Mouse (Mus musculus) midbrain, embryonic 16.5 days (tissue): ENCODE data around the gene Atg4d. TPM values are rescaled to one million over a fixed set of nuclear protein-coding genes. Genes with fewer than 3 reads are reported as not detected.
A peak's percentile ranks its signal among the peaks of the same experiment; 100 is the strongest.

Source experiments
- ATAC-seq: fragments of 200-750 bp; cut with Nextera tagmentation; 2 replicates; pipeline ENCODE4 v1.8.0; 2017; ENCODE audit warnings: moderate TSS enrichment
- H3K27ac ChIP-seq: fragments of 300-500 bp; sonication (generic); 2 replicates; pipeline ENCODE4 v1.5.1; 2014; ENCODE audit warnings: mild to moderate bottlenecking, low read length, mixed read lengths
- H3K27me3 ChIP-seq: fragments of 300-500 bp; sonication (generic); 2 replicates; pipeline ENCODE4 v1.6.1; 2014; ENCODE audit warnings: low read depth, low read length, mixed read lengths; ENCODE audit not compliant: control insufficient read depth, insufficient read depth
- H3K36me3 ChIP-seq: fragments of 300-500 bp; sonication (generic); 2 replicates; pipeline ENCODE4 v1.6.1; 2014; ENCODE audit warnings: mild to moderate bottlenecking, low read length, moderate library complexity, mixed read lengths; ENCODE audit not compliant: control insufficient read depth, insufficient read depth
- H3K4me1 ChIP-seq: fragments of 300-500 bp; sonication (generic); 2 replicates; pipeline ENCODE4 v1.6.1; 2014; ENCODE audit warnings: mild to moderate bottlenecking, low read length, mixed read lengths; ENCODE audit not compliant: control insufficient read depth, insufficient read depth
- H3K4me2 ChIP-seq: fragments of 300-500 bp; sonication (generic); 2 replicates; pipeline ENCODE4 v1.6.1; 2014; ENCODE audit warnings: mild to moderate bottlenecking, low read length, mixed read lengths
- H3K4me3 ChIP-seq: fragments of 300-500 bp; sonication (generic); 2 replicates; pipeline ENCODE4 v1.5.1; 2014; ENCODE audit warnings: low read depth, mild to moderate bottlenecking, low read length, moderate library complexity, mixed read lengths
- H3K9ac ChIP-seq: fragments of 300-500 bp; sonication (generic); 2 replicates; pipeline ENCODE4 v1.6.1; 2014; ENCODE audit warnings: low read depth, low read length, mixed read lengths
- H3K9me3 ChIP-seq: fragments of 300-500 bp; sonication (generic); replicated peaks from 2 replicates; pipeline ENCODE4 v1.6.1; 2014; ENCODE audit warnings: mild to moderate bottlenecking, low read length, mixed read lengths; ENCODE audit not compliant: control insufficient read depth, poor library complexity, severe bottlenecking
- WGBS: fragments of 180-500 bp; shearing (Covaris S2); extraction: QIAGEN DNeasy Blood & Tissue Kit; methylation state at CpG from one replicate; pipeline ENCODE4 v1.1.7; 2014; 5-methylcytosine and 5-hydroxymethylcytosine counted together
- polyA plus RNA-seq: library from polyadenylated mRNA; unstranded; fragments of >200 nt; fragmentation: Nextera tagmentation; extraction: Ambion mirVana; gene quantifications from 2 replicates; pipeline ENCODE4 v1.2.1, GENCODE M21; 2015

Gene Atg4d
- polyA plus RNA-seq, 1 experiment from 2014 or later, result 43.0 TPM

DNA sequence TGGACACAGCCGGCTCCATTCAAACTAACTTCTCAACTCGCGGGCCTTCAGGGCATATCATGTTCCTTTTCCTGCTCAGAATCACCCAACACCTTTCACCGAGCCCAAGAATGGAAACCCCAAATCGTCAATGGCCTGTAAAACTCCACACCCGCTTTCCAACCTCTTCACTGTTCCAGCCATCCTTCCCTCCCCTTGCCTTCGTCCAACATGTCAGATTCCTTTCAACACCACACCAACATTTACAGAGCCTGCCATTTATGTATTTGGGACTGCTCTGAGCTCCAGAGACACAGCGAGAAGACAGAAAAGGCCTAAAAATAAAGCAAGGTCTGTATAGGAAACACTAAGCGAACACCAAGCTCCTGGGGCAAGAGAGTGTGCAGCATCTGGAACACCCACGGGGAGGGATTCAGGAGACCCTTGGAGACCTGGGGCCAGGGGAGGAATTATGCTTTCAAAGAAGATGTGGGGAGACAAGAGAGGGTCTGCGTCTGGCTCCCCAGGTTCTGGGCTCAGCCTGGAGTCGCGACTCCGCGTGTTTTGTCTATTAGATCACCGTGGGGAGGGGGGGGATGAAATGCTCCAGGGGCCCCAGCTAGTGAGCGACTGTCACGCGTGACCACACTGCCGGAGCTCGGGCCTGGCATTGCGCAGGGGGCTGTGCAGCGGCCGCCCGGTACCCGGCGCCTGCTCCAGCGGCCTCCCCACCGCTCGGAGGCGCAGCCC lies 26.9 kb upstream of the Atg4d start:
- Histone ChIP-seq H3K27ac (peak overlapping the region; percentile 90), H3K4me2 (peak overlapping the region; percentile 78), H3K36me3 (peaks cover 5% of the 10 kb centered on the region), H3K27me3 (peaks cover 6% of the 10 kb centered on the region), H3K4me1 (peaks cover 17% of the 10 kb centered on the region), H3K9me3 (no peaks in the 10 kb centered on the region), H3K9ac (peak overlapping the region; percentile 99), H3K4me3 (peak overlapping the region; percentile 82)
- peak; percentile 37 for ATAC-seq
- under 1% methylated on average over 31 of the region's 31 CpGs for WGBS

DNA sequence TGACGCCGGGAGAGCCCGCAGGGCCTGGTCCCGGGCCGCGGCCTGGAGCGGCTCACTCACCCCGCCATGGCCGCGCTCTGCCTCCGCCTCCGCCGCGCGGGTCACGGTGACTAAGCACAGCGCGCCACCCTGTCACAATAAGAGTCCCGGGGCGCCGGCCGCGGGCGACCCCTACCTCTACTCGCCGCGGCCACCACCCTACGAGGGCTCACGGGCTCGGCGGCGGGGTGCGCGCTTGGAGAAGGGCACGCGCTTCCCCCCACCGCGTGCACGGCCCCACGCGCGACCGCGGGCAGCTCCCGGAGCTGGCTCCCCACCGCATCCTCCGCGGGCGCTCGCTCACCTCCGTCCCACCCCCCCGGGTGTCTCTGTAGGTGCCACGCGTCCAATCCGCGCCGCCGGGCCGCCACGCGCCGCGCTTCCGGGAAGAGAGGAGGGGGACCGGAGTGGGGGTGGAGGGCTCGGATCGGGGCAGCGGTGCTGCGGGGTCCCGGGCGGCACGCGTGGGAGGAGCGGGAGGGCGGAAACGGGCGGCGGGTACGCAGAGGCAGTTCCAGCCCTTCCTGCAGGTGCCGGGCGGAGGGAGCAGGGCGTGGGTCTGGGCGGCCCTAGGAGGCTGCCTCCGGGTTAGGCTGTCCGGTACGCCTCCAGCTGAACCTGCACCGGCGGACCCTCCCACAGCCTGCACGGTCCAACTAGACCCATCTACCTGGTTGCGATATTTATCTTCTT lies 26.2 kb upstream of the Atg4d start, which contains the start of gene Keap1:
Gene Keap1, minus strand, starts transcription at position 629 of the 732 bp plus-strand sequence.
- peaks cover 3% of the 10 kb centered on the region; the same call in 1 of the 2 replicates for H3K36me3 ChIP-seq
- no peaks in the 10 kb centered on the region for H3K9me3 ChIP-seq
- WGBS, result under 1% methylated on average over 62 of the region's 90 CpGs
- H3K27ac ChIP-seq, result peak within 1 kb of the TSS; percentile 90
- peak within 1 kb of the TSS; percentile 82 for H3K4me3 ChIP-seq
- H3K27me3 ChIP-seq, result peaks cover 13% of the 10 kb centered on the region
- H3K9ac ChIP-seq, result peak within 1 kb of the TSS; percentile 99
- peaks cover 17% of the 10 kb centered on the region for H3K4me1 ChIP-seq
- H3K4me2 ChIP-seq, result peak within 1 kb of the TSS; percentile 78
- ATAC-seq, result peak; percentile 81

DNA sequence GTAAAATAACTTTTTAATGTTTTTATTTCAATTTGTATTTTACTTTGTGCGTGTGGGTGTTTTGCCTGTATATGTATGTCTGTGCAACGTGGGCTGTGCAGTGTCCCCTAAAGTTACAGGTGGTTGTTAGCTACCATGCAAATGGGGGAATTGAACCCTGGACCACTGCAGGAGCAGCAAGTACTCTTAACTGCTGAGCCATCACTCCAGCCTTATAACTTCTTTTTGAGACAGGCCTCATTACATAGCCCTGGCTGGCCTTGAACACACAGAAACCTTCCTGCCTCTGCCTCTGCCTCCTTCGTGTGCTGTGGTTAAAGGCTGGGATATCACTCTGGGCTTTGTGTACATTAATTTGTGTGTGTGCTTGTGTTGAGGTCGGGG lies 25.6 kb upstream of the Atg4d start:
- Histone ChIP-seq H3K36me3 (no peaks in the 10 kb centered on the region), H3K4me3 (peak overlapping the region; percentile 82), H3K4me1 (peaks cover 22% of the 10 kb centered on the region), H3K27me3 (peaks cover 18% of the 10 kb centered on the region), H3K4me2 (peak overlapping the region; percentile 78), H3K9ac (no peak overlapping the region), H3K9me3 (no peaks in the 10 kb centered on the region), H3K27ac (no peak overlapping the region; the same call in 1 of the 2 replicates)
- no peak for ATAC-seq
- WGBS, result 36% methylated on average over 4 of the region's 4 CpGs

DNA sequence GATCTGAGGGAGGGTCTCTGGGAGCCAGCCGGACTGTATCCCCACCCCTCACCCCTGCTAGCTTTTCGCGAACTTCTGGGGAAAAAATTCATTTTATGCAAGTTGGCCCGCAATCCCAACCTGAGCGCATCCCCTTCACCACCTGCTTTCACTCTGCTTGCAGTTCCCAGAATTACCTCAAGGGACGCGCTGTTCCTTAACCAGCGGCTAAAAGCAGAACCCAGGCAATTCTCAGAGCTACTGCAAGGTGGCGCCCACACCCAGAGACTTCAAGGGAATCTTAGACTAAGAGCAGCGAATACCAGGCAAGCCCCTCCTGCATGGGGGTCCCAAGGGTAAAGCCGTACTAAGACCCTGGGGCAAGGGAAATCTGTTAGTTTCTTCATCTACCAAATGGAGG lies 23.8 kb upstream of the Atg4d start:
- H3K4me1 ChIP-seq, result peaks cover 31% of the 10 kb centered on the region
- no peaks in the 10 kb centered on the region for H3K9me3 ChIP-seq
- H3K9ac ChIP-seq, result no peak overlapping the region
- H3K27me3 ChIP-seq, result peaks cover 32% of the 10 kb centered on the region
- no peak overlapping the region for H3K27ac ChIP-seq
- no peaks in the 10 kb centered on the region for H3K36me3 ChIP-seq
- no peak for ATAC-seq
- WGBS, result 4% methylated on average over 11 of the region's 11 CpGs
- H3K4me3 ChIP-seq, result no peak overlapping the region
- H3K4me2 ChIP-seq, result no peak overlapping the region

DNA sequence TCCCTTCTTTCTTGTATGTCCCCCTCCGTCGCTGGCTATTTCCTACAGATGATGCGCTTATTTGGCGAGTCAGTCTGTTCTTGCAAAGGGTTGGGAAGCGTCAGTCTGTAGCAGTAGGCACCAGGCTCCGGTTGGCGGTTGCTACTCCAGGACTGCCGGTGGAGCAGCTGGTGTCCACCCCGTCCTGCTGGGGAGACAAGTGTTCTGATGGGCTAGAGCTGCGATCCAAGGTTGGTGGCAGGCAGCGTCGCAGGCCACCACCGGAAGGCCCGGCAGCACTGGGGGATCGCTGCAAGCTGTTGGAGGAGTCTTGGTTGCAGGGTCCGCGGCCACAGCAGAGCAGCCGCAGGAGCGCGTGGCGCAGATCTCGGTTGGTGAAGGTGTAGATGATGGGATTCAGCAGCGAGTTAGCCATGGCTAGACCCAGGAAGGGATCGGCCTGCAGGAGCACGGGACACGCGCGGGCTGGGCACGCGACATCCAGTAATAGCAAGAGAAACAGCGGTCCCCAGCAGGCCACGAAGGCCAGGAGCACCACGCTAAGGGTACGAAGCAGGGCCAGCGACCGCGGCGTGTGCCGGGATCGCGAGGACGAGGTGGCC lies 21.2 kb upstream of the Atg4d start:
- H3K27me3 ChIP-seq, result peaks cover 52% of the 10 kb centered on the region
- H3K27ac ChIP-seq, result peak overlapping the region; percentile 60; the same call in 1 of the 2 replicates
- ATAC-seq, result no peak

DNA sequence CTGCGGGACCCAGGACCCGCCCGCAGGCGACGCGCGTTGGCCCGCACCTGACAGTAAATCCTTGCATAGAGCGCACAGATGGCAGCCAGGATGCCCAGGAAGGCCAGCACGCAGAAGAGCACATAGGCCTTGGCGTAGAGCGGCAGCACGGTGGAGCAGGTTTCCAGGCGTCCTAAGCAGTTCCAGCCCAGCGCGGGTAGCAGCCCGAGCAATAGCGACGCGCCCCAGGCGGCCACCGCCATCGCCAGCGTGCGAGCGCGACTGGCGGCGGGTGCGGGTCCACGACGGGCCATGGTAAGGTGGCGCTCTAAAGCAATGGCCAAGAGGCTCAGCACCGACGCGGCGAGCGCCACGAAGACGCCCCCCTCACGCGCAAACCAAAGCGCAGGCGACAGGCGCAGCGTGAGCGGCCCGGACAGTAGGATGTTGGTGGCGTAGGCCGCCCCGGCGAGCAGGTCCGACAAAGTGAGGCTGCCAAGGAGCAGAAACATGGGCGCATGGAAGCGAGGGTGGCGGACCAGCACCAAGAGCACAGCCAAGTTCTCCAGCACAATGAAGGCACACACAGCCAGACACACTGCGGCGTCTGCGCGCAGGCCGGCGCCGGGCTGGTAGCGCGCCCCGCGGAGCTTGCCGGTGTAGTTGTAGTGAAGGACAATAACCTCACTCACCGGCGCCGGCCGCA lies 20.5 kb upstream of the Atg4d start:
- Histone ChIP-seq H3K27me3 (peaks cover 59% of the 10 kb centered on the region), H3K4me1 (peaks cover 18% of the 10 kb centered on the region; the same call in 1 of the 2 replicates), H3K9ac (peak overlapping the region; percentile 64), H3K36me3 (no peaks in the 10 kb centered on the region), H3K4me2 (peak overlapping the region; percentile 76), H3K9me3 (no peaks in the 10 kb centered on the region), H3K27ac (peak overlapping the region; percentile 60), H3K4me3 (peak overlapping the region; percentile 45)
- under 1% methylated on average over 65 of the region's 72 CpGs for WGBS
- ATAC-seq, result peak; percentile 61

More for the DNA sequence above, 21.2 kb upstream of the Atg4d start:
- peak overlapping the region; percentile 45 for H3K4me3 ChIP-seq
- 3% methylated on average over 42 of the region's 42 CpGs for WGBS
- H3K9ac ChIP-seq, result peak overlapping the region; percentile 64
- H3K9me3 ChIP-seq, result no peaks in the 10 kb centered on the region
- H3K4me1 ChIP-seq, result peaks cover 18% of the 10 kb centered on the region; the same call in 1 of the 2 replicates
- H3K4me2 ChIP-seq, result peak overlapping the region; percentile 76
- H3K36me3 ChIP-seq, result no peaks in the 10 kb centered on the region

DNA sequence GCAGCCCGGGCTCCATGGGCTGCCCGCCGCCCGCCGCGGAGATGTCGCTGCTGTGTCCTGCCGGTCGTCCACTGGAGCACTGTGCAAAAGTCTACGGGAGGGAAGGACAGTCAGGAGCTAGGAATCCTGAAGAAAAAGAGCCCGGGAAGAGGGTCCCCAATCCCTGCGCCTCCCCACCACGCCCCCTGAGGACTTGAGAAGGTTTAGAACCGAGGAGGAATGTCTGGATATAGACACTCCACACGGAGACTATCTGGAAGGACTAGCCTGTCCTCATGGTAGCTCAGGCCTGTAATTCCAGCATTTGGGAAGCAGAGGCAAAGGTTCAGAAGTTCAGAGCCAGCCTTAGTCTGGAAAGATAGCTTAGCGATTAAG lies 20.0 kb upstream of the Atg4d start:
- WGBS, result 2% methylated on average over 14 of the region's 16 CpGs
- Histone ChIP-seq H3K27ac (peak overlapping the region; percentile 60; the same call in 1 of the 2 replicates), H3K4me2 (peak overlapping the region; percentile 76), H3K9ac (peak overlapping the region; percentile 64), H3K27me3 (peaks cover 64% of the 10 kb centered on the region), H3K9me3 (no peaks in the 10 kb centered on the region), H3K4me1 (peaks cover 18% of the 10 kb centered on the region; the same call in 1 of the 2 replicates), H3K36me3 (no peaks in the 10 kb centered on the region), H3K4me3 (peak overlapping the region; percentile 45)
- no peak; the same call in 1 of the 2 replicates for ATAC-seq

DNA sequence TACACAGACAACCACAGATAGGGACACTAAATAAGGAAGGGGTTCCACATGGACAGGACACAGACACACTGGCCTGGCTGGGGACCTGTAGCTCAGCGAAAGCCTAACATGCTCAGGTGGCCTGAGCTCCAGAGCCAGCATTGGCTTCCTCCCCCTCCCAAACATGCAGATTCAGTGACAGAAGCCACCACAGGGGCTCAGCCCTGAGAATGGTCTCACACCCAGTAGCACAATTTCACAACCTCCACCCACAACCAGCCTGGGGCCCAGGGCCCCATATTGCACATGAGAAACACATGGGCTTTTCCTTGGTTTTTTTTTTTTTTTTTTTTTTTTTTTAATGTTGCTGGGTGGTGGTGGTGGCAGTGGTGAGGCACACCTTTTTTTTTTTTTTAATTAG lies 18.8 kb upstream of the Atg4d start:
- H3K4me2 ChIP-seq, result no peak overlapping the region
- peaks cover 68% of the 10 kb centered on the region for H3K27me3 ChIP-seq
- no peak for ATAC-seq
- no peak overlapping the region for H3K9ac ChIP-seq
- no peaks in the 10 kb centered on the region for H3K9me3 ChIP-seq
- H3K4me1 ChIP-seq, result peaks cover 18% of the 10 kb centered on the region; the same call in 1 of the 2 replicates
- 67% methylated on average over 1 of the region's 1 CpGs for WGBS
- no peak overlapping the region for H3K4me3 ChIP-seq
- no peak overlapping the region for H3K27ac ChIP-seq
- H3K36me3 ChIP-seq, result no peaks in the 10 kb centered on the region
